Mouse (Mus musculus): ENCODE results near the gene Slc1a7. TPM values are rescaled to one million over a fixed set of nuclear protein-coding genes. Genes with fewer than 3 reads are reported as not detected.

Gene Slc1a7
- total RNA-seq, 2 experiments from 2014 or later, result not detected

GRCm38 (mm10) chr4:108045136-108046107, 77.3 kb downstream of the Slc1a7 start:
- no peak for DNase-seq (ENCODE audit: low spot score in 2 of 2)

DNA sequence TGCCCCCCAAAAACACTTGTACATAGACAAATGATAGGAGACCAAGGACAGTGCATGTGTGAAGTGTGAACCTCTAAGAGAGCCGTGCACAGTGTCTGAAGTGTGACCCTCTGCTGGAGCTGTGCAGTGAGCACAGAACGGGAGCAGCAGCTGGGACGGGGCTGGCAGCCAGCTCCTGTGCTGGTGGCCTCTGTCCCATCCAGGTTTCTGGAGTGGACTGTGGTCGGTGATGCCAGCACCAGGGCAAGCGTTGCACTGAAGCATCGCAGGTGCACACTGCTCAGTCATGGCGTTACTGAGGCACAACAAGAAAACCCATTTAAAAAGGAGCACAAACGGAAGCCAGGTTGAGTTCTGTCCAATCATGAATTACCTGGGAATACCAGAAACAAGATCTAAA, 78.0 kb downstream of the Slc1a7 start:
- no peak for DNase-seq (ENCODE audit: low spot score in 2 of 2)

GRCm38 (mm10) chr4:108051687-108052274, 83.6 kb downstream of the Slc1a7 start:
- DNase-seq (ENCODE audit: low spot score in 2 of 2), result peak in 1 of 2 experiments; percentile 59

DNA sequence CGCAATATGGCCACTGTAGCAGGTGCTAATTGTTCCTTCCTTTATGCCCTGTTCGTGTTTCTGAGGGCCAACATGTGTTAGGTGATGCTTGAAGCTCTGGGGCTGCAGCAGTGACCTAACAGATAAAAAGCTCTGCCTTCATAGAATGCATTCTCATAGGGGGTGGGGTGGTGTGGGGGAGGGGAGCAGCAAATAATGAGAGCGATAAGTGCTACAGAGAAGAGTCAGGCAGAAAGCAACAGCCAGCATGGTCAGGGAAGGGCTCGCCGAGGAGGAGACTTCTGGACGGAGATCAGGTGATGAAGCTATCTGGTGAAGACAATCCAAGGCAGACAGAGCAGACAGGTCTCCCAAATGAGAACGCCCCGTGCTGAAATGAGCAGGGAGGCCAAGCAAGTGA, 84.5 kb downstream of the Slc1a7 start:
- DNase-seq (ENCODE audit: low spot score in 2 of 2), result no peak

DNA sequence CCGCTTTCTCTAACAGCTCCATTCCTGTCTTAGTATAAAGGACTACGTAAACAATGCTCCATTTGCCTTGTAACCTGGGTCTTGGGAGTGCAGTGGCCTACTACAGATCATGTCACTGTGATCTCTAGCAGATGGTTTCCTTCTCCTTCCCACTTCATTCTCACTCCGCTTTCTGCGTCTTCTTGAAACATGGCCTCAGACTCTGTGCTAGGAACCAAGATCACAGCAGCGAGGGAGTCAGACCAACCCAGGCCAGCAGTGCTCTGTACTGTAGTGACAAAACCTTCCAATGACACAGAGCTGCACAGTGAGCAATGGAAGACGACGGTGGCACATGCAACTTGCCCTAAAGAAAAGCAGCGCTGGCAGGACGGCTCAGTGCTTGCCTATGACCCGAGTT, 87.7 kb downstream of the Slc1a7 start:
- no peak for DNase-seq (ENCODE audit: low spot score in 2 of 2)

DNA sequence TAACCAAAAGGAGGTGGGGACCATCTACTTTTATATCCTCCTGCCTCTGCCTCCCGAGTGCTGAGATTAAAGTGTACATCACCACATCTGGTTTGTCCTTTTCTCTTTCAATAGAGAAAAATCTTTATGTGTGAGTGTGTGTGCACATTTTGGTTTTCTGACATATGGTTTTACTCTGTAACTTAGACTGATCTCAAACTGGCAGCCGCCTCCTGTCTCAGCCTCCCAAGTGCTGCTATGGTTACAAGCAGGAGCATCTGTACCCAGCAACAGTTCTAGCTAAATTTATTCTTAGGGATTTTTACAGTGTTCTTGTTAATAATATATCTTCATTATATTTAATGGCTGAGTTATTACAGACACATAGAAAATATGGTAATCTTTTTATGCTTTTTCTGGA, 89.1 kb downstream of the Slc1a7 start:
- peak in 1 of 2 experiments; percentile 50 for DNase-seq (ENCODE audit: low spot score in 2 of 2)

- no peak for DNase-seq (ENCODE audit: low spot score in 2 of 2)
Measured at GRCm38 (mm10) chr4:108058166-108058565, 90.0 kb downstream of the Slc1a7 start.

GRCm38 (mm10) chr4:108059601-108060379, 91.7 kb downstream of the Slc1a7 start:
- DNase-seq (ENCODE audit: low spot score in 2 of 2), result peak in 1 of 2 experiments; percentile 32

DNA sequence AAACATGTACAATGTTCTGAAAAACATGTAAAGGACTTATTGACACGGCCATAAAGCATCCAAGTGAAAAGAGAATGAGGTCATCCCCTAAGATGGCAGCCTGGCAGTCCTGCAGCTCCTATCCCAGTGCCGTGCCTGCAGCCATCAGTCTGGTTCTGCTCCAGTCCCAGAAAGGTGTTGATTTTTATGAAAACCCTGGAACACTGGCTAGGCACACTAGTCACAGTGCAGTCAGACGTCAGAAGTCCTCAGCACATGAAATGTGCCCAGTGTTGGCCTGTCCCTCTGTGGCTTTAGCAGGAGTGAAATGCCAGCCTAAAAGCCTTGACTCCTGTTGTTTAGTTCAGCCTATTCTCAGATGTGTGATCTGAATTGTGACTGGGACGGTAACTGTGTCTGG, 92.6 kb downstream of the Slc1a7 start:
- no peak for DNase-seq (ENCODE audit: low spot score in 2 of 2)

- DNase-seq (ENCODE audit: low spot score in 2 of 2), result no peak
Measured at GRCm38 (mm10) chr4:108062524-108062923, 94.4 kb downstream of the Slc1a7 start.

Other genes with a start within 250 kb of the Slc1a7 start
- 10 to 100 TPM; 87.2 to 98.0 TPM for gene Lrp8, start 166.1 kb upstream of the Slc1a7 start, total RNA-seq (2021)
- gene Magoh, start 88.6 kb upstream of the Slc1a7 start, total RNA-seq (2021), result 10 to 100 TPM; 39.4 to 40.3 TPM
- 10 to 100 TPM; 67.5 to 68.7 TPM for gene 0610037L13Rik, start 78.5 kb upstream of the Slc1a7 start, total RNA-seq (2021)
- 1 to 10 TPM; 6.1 to 9.4 TPM for gene Cpt2, start 44.7 kb upstream of the Slc1a7 start, total RNA-seq (2021)
- gene Podn, start 128.1 kb downstream of the Slc1a7 start, total RNA-seq (2021), result 1 to 10 TPM; 6.8 to 8.4 TPM
- gene Scp2, start 176.7 kb downstream of the Slc1a7 start, total RNA-seq (2021), result 100 to 1,000 TPM; 102 to 110 TPM
- 10 to 100 TPM; 16.5 to 17.7 TPM for gene Echdc2, start 197.1 kb downstream of the Slc1a7 start, total RNA-seq (2021)
- not detected for gene Zyg11a, start 249.7 kb downstream of the Slc1a7 start, total RNA-seq (2021)